Mouse (Mus musculus): ENCODE data around the gene Kctd5.
"Not testable (repeated sequence)": the region's sequence is repeated elsewhere in the genome, so short reads cannot be mapped to it uniquely, and the experiment has no call there.

Kctd5 gene

DNA sequence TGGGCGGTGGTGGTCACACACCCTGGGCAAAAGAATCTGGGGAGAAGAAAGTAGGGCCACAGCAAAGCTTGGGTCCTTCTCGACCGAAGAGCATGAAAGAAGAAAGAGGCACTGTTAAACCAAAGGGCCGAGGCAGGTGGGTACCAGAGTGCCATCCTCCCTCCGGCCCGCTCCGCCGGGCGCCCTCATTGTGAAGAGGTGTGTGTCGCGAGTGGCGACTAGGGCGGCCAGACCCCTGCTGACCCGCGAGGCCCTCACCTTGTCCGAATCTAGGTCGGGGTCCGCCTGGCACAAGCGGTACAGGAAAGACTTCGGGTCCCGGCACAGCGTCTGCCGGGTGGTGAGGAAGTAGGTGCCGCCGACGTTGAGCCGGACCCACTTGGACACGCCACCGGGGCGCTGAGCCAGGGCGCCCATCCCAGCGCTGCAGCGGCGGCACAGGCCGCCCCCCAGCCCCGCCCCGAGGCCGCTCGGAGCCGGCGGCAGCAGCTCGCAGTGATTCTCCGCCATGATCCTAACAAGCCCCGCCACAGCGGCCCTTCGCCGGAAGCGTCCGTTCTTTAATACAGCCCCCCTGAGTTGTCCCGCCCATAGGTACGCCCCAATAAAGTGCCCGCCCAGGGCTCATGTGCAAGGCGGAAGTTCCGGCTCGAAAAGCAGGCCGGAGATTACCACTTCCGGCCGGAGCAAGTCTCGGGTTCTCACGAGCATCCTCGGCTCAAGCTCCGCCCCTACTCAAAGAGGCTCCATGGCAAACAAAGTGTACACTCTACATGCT is at the start of gene Kctd5:
Gene Kctd5 (minus strand): TSS at position 567 of the 778 bp plus-strand sequence.
- peak; percentile 98 for DNase-seq (ENCODE audit: low read depth, low spot score)

DNA sequence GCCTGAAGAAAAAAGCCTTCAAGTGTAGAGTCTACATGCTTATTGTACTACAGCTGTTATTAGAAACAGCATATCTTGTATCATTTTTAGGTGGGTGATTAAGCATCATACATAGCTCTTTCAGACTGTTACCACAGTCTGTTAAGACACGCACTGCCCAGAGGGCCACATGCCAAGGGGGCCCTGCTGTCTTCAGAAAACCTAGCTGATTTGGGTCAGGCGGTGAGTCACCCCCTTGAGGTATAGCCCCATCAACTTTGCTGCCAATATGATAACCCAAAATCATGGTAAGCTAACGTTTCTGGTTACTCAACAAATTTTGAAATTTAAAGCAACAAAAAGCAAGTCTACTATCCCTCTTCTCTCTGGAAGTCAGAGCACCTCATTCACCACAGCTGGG is 46.2 kb upstream of the Kctd5 start:
- no peak for DNase-seq (ENCODE audit: low read depth, low spot score)

DNA sequence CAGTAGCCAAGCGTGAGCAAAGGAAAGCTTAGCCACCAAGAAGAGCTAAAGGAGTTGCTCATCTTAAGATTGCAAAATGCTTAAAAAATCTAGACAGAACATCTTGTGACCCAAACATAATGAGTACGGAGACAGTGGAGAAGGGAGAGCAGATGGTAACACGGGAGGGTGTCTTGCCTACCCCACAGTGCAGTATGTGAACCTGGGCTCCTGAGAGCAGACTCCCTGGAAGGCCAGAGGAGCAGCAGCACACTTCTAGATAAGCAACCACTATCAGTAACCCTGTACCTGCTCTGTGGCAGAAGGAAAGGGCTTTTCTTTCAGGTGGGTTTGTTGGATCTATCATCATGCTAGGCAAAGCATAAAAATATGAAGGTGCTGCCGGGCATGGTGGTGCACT is 39.7 kb upstream of the Kctd5 start:
- DNase-seq (ENCODE audit: low read depth, low spot score) = no peak

DNA sequence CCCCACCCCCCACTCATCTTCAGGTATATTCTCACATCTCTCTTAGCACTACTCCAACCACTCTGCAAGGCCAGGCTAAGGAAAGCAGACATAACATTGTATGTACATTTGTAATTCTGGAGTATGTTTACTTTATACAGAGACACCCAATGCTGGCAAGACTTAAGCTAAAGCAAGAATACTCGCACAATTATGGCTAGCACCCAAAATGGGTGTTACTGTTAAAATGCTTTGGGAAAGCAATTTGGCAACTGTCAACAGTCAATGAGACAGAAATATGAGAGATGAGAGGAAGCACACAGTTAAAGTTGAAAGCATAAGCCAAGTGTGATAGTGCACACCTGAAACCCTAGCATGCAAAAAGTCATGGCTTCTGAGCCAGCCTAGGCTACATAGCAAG is 38.0 kb upstream of the Kctd5 start:
- DNase-seq (ENCODE audit: low read depth, low spot score) = no peak

DNA sequence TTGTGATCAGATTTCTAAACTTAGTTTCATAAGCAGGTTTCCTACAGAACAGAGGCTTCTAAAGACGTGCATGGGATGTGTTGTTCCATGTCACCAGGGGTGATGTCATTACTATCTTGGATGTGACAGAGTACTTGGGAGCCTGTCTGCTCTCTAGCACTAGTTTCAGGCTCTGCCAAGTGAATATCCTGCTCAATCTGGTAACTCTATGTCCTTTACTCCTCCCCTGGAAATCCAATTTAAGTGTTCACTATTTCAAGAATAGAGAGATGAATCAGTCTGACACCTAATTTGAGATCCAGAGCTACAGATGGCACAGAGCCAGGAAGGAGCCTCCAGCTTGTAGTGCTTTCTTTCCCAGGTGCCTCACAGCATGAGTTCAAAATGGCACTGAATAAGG is 35.6 kb upstream of the Kctd5 start:
- DNase-seq (ENCODE audit: low read depth, low spot score) = no peak

DNA sequence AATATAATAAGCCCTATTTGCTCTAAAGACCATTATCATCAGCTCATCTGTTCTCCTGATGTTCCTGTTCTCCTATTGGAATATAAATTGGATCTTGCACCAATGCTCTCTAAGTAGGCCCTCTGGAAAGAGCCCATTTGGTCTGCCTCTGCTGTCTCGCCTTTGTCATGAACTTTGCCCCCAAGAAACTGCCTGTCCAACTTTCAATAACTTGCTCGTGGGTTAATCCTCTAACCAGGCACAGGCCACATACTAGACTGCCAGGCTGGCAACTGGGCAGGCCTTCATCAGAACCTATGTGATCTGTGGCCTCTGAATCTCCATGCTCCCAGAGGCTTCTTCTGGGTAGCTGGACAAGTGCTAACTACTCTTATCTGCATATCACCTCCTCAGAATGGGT is 31.8 kb upstream of the Kctd5 start:
- no peak for DNase-seq (ENCODE audit: low read depth, low spot score)

DNA sequence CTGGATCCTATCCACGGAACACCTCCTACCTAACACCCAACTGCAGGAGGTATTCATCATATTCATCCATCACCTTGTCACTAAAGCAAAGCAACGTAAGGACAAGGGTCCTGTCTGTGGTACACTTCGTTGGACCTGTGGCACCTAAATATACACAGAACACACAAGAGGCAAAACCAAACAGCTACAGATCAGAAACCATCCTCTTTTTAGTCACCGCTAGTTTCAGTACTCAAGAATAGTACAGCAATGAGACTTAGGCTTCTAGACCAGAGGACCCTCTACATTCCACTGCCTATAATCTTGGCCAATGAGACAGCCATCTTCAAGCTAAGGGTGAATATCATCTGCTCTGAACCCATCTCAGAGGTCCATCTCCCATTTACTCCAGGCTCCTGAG is 25.1 kb upstream of the Kctd5 start:
- DNase-seq (ENCODE audit: low read depth, low spot score) = no peak

DNA sequence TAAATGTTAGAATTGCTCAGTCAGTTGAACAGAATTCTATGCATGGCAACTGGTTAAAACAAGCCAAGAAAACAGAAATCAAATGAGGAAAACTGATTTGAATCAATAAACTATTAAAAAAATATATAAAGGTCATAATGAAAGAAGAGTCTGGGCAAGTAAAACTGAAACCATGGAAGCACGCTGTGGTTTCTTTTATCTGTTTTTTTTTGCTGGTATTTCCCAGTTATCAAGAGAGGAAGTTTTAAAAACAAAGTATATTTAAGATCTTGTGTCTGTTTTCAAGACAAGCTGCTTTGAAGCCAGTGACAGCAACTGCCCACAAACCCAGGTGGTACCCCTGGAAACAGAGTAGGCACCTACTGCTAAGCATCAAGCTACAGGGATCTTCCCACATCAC is 17.3 kb upstream of the Kctd5 start:
- no peak for DNase-seq (ENCODE audit: low read depth, low spot score)

DNA sequence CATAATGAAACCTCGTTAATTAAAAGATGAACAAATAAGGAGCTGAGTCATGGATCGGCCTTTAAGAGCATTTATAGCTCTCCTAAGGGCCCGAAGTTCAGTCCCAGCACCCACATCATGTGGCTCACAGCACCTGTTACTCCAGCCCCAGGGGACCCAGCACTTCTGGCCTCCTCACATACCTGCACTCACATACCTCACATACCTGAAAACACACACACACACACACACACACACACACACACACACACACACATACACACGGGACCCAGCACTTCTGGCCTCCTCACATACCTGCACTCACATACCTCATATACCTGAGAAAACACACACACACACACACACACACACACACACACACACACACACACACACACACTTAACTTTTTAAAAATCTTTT is 13.1 kb upstream of the Kctd5 start:
- not testable (repeated sequence) for DNase-seq (ENCODE audit: low read depth, low spot score)

DNA sequence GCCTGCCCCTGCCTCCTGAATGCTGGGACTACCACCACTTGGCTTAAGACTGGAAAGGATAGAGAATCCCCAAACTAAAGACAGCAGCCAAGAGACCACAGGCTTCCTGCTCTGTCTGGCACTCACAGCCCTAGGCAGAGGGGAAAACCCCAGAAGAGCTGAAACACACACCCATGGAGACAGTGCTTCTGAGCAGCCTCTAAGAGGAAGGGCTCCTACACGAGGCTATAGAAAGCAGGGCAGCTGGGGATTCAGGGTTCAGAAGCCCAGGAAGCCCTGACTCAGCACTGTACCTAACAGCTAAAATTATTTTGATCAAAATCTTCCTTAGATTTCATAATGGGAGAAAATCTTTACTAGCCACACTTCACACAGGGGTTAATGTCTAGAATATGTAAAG is 11.3 kb upstream of the Kctd5 start:
- DNase-seq (ENCODE audit: low read depth, low spot score) = no peak

DNA sequence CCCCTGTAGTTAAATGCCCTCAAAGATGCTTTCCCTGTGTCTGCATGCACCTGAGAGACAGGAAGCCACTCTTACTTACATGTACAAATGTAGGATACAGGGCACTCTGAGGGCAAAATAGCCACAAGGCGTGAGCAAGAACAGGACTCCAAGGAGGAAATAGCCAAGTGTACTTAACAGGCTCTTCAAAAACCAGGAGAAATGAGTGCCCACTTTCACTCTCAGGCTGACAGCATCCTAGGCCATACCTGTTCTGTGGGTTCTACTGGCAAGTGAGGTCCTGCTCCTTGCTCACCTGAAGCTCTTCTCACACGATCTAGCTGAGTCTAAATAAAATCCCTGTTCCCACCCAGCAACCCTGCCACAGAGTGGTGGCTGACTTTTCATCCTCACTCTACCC is 3.8 kb upstream of the Kctd5 start:
- DNase-seq (ENCODE audit: low read depth, low spot score) = no peak

DNA sequence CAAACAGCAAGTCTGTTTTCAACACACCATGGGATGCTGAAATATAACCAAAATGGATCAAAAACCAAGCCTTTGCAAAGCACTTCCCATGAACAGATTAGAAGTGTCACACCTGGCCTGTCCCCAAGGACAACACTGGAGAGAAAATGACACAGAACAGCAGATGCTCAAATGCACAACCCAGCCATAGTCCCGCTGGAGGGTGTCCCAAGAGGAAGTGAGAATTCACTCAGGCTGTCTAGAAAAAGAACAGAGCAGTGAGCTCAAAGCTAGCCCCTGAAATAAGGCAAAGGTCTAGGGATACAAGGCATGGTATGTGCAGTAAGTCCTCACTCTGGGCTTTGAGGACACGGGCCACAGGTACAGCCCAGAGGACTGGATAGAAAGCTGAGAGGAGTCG is 3.8 kb downstream of the Kctd5 start:
- DNase-seq (ENCODE audit: low read depth, low spot score) = no peak

DNA sequence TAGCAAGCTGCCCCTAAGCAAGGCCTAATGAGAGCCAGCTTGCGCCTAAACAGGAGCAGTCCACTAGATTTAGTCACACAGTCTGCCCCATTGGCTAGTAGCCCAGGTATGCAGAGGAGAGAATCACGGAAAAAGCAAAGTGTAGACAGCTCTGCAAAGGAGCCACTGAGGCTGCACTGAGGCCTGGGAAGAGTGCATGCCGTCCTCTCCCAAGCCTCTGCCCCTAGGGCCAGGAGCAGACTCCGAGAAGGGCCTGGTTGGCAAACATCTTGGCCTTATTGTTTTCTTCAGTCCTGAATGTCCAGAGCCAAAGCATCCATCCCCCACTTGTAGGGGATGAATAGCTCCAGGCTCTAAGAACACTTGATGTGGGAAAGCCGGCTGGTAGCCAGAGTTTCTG is 5.0 kb downstream of the Kctd5 start:
- no peak for DNase-seq (ENCODE audit: low read depth, low spot score)

DNA sequence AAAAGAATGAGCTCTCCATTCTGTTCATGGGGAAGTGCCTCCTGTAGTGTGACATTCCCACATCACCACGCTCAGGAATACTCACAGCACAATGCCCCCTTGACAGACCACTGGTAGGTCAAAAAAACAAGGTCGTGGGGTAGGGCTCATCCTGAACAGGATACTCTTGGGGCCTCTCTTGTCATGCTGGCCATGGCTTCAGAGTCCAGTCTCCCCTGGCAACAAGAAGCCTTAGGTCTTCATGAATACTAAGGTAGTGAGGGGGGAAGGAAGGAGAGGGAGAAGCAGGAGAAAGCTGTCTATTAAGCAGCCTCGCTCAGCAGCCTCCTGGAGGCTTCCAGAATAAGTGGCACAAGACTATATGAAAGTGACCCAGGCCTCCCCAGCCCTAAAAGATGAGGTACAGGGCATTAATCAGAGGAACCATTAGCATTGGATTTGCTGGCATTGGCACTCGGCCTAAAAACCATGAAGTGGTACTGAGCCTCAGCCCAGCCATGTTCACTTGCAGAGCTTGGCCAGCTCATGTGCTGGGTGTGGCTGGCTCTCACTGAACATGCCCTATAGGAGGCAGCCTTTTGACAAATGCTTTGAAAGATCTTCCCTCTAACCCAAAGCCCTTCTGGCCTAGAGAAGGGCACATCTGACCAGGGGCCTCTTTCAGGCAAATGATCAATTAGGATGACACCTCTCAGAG is 10.7 kb downstream of the Kctd5 start:
- no peak for DNase-seq (ENCODE audit: low read depth, low spot score)

DNA sequence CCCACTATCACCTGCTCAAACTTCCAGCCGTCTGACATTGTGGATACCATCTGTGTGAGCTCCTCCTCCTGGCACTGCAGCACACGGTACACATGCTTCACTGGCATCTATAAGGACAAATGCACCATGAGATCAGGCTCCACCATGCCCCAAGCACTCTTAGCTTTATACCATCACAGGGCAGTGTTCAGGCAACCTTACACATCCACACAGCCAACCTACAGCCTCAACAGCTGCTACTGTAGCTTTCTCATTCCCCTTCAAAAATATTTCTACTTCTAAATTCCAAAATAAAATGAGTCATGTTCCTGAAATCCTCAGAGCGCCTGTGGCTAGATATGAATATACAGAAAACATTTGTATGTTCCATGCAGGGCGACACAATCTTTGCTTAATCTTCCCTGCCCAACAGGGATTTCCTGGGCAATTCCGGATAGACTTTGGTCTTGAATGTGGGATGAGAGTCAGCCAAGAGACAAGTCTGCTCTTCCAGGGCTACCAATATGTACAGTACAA is 15.5 kb downstream of the Kctd5 start:
- DNase-seq (ENCODE audit: low read depth, low spot score) = no peak

DNA sequence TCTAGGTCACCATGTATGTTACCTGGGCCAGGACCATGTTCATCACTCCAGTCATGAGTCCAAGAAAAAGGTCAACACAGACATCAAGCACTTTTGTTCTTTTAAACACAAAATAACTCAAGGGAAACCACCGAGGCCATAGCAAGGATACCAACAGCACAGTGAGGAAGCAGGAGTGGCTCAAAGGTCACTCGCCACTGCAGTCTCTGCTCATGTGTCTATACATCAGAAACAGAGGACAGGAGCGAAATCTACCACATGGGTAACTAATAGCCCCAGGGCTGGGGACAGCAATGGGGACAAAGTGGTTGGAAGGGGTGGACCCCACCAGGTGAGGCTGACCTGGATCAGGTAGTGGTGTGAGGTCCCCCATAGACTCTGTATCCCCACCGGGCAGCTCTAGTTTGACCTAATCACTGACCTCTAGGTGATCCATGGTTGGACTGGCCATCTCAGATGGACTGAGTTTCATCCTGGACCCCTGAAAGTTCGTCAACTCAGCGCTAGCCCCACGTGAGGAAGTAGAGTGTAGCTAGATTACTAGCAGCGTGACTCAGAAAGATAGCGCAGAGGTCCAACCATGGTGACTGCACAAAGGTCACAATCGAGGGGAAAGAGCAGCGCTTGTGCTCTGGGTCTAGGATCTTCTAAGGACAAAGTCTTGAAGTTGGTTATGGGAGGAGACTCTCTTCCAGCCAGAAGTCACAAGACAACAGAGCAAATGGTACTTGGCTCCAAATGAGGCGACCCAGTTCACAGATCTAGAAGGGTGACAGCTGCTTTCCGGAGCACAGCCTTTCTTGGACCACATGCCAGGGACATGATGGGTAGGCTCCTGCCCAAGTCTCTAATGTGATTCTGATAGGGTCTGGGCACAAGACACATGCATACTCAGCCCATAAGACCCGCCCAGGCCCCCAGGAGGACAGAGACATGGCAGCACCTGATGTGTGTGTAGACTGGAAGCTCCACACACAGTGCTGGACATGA is 16.4 kb downstream of the Kctd5 start:
- no peak for DNase-seq (ENCODE audit: low read depth, low spot score)

DNA sequence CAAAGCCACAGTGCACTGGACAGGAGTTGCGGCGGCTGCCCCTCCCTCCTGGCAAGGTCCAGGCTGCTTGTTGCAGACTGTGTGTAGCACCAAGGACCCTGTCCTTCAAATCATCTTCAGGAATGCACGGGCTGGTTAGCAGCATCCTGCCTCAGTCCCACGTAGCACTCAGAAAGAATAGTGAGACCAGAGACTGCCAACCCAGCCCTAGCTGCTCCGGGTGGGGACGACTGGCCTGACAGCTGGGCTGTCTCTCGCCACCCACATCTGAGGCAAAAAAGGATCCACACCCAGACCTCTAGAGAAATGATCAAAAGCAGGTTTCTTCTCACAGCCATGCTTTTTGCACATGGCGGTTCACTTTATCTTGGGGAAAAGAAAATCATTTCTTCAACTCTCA is 24.3 kb downstream of the Kctd5 start:
- DNase-seq (ENCODE audit: low read depth, low spot score) = no peak

DNA sequence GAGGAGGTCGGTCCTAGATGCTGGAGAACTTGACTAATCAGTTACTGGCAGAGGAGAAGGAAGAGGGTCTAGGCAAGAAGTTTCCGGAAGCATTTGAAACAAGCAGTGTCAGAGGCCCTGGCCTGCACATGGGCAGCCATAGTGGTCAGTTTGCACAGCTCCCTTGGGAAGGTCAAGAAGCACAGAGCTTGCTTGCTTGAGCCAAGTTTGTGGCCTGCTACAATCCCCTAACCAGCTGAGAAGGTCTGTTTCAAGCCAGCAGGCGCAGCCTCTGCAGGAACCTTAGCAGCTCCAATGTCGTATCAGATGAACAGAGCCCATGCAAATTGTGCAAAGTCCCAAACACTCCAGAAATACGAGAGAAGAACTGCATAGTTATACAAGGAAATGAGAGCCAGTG is 25.2 kb downstream of the Kctd5 start:
- DNase-seq (ENCODE audit: low read depth, low spot score) = no peak

DNA sequence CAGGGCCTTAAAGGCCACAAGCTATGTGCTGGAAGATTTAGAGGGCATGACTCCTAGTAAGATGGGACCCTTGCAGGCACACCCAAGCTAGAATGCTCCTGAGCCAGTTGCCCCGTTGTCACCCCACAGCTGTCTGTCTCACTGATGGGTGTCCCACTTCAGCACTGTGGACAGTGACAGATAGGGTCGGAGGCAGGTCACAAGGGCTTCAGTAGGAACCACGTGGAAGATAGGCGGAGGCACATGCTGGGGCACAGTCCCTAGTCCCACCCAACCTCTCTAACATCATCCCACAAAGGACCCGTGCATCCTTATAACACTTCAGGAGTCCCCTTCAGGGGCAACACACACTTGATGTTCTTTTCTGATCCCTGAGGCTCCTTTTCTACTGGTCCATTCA is 27.3 kb downstream of the Kctd5 start:
- DNase-seq (ENCODE audit: low read depth, low spot score) = peak; percentile 72

DNA sequence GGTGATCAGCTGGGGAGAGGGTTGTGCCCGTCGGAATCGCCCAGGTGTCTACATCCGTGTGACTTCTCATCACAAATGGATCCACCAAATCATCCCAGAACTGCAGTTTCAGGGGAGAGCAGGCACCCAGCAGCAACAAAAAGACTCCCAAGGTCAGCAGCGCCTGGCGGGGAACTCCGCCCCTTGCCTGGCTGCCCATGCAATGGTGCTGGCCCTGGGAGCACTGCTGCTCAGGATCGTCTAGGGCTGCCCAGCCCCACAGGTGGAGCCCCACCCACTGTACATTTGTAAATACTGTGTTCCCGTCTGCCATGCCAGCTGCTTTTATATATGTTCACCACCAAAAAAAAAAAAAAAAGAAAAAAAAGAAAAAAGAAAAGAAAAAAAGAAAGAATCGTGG is 27.7 kb downstream of the Kctd5 start:
- DNase-seq (ENCODE audit: low read depth, low spot score) = no peak

DNA sequence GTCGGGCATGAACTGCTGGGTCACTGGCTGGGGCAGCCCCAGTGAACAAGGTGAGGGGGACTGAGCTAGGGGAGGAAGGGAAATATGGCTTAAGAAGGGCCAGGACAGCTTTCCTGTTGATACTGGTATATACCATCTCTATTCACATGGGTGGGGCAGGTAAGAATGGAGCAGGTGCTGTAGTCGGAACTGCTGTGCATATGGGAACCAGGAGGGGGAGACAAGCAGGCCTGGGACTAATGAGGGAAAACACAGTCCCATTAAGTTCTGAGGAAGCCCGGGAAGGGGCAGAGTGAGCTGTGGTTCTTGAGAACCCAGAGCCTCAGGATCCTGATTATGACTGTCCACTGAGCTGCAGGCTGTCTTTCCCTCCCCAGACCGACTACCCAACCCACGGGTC is 28.8 kb downstream of the Kctd5 start:
- peak; percentile 75 for DNase-seq (ENCODE audit: low read depth, low spot score)

DNA sequence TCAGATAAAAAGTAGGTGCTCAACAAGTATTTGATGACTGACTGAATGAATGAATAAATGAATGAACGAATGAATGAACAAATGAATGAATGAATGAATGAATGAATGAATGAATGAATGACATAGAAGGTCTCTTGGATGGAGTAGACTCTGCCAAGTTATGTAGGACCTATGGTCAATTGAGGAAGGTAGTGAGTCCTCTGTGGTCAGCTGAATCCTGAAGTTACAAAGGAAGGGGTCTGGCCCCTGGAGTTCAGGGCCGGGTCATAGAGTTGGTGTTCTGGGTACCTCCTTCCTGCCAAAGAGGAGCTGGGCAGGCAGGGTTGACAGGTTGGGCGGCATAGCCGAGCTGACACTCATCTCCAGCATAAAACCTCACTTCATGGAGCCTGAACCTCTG is 35.4 kb downstream of the Kctd5 start, which contains the start of gene Prss27:
Gene Prss27 (plus strand): TSS at position 301 of the 400 bp plus-strand sequence.
- DNase-seq (ENCODE audit: low read depth, low spot score) = no peak

Data from ZHBTc4 (cell line).